ENCODE assay signal across 9 mouse cellular contexts in the genomic region with DNA sequence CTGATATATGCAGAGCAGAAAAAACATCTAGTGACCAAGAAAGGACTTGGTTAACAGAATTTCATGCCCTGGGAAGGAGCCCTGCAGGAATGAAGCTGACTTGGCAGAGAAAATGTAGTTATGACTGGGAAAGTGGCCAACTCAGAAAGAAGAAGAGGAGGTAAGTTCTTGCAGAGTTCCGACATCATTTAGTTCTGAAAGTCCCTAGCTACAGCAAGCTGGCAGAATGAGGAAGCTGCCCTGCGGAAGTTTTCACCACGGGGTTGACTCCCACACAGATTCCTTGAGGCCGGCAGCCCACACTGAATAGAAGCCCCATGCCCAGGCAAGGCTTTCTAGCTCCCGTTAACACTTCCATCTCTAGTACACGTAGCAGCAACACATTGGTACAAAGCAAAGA. TPM values are rescaled to one million over a fixed set of nuclear protein-coding genes. Genes with fewer than 3 reads are reported as not detected.
DNase-seq lines count a peak whose midpoint lies in the region; ATAC-seq and TF ChIP-seq lines count a peak whose summit lies in the region.
"Had no signal": no experiment of that assay in that cellular context is flagged by ENCODE, and none has a peak within 500 bp of the region (broad histone marks: within the 10 kb centered on the region; RNA-seq: fewer than 3 reads in every experiment).

No protein-coding gene starts in this region.

- H3K4me2 ChIP-seq in forebrain, embryonic 15.5 days (replicated peaks), result no peak overlapping the region
- H3K4me2 ChIP-seq: limb, embryonic 13.5 days had no signal

- H3K27ac ChIP-seq in layer of hippocampus, adult 2 months, result peak overlapping the region; percentile 28; the same call in 1 of the 2 replicates
- H3K27ac ChIP-seq in bone marrow macrophage, adult 2 months (ENCODE audit: insufficient read depth, low read depth, low read length), result peak overlapping the region; percentile 74
- no peak overlapping the region for H3K27ac ChIP-seq in heart, adult 2 months
- no peak overlapping the region for H3K27ac ChIP-seq in forebrain, embryonic 15.5 days (replicated peaks)
- H3K27ac ChIP-seq: limb, embryonic 13.5 days had no signal

- H3K4me1 ChIP-seq in bone marrow macrophage, adult 2 months (ENCODE audit: control insufficient read depth, insufficient read depth, low read length), result peaks cover 46% of the 10 kb centered on the region
- H3K4me1 ChIP-seq in heart, adult 2 months (ENCODE audit: control insufficient read depth, insufficient read depth, low read length), result peaks cover 9% of the 10 kb centered on the region
- peaks cover 20% of the 10 kb centered on the region for H3K4me1 ChIP-seq in forebrain, embryonic 15.5 days

- no peaks in the 10 kb centered on the region for H3K27me3 ChIP-seq in heart, adult 2 months (ENCODE audit: control insufficient read depth, insufficient read depth, low read length)
- no peaks in the 10 kb centered on the region for H3K27me3 ChIP-seq in forebrain, embryonic 15.5 days
- H3K27me3 ChIP-seq: limb, embryonic 13.5 days had no signal

- no peak overlapping the region; the same call in 1 of the 2 replicates for H3K9ac ChIP-seq in heart, adult 2 months (ENCODE audit: low read depth, low read length)
- no peak overlapping the region for H3K9ac ChIP-seq in forebrain, embryonic 15.5 days (replicated peaks)
- H3K9ac ChIP-seq: limb, embryonic 13.5 days had no signal

- peak in 1 of 2 experiments; percentile 20 for DNase-seq in layer of hippocampus, adult 2 months (ENCODE audit: low spot score in 2 of 2)
- DNase-seq in layer of hippocampus, postnatal 25 days (ENCODE audit: extremely low spot score in 1 of 2, low spot score in 1 of 2), result no peak
- DNase-seq in heart, adult 2 months, result peak; percentile 34 to 72
- peak; percentile 45 to 60 for DNase-seq in kidney, postnatal 36 days
- peak; percentile 42 to 62 for DNase-seq in lung, postnatal 4 days
- no peak for DNase-seq in embryo, embryonic 11 days

- TF ChIP-seq CTCF in layer of hippocampus, adult 2 months (conservative IDR thresholded peaks at IDR 0.05), result no peak
- TF ChIP-seq CTCF in bone marrow macrophage, adult 2 months (IDR thresholded peaks at IDR 0.05; ENCODE audit: low read depth, low read length), result no peak
- TF ChIP-seq CTCF in heart, adult 2 months (IDR thresholded peaks at IDR 0.05), result no peak

- WGBS in heart, adult 2 months, result 19% methylated on average over 6 of the region's 6 CpGs
- WGBS in forebrain, embryonic 15.5 days, result 76% methylated on average over 6 of the region's 6 CpGs

- intact Hi-C loops in heart, adult 2 months (cut with DNase I), result no loop called here

- no peak for TF ChIP-seq EP300 in heart, adult 2 months (IDR thresholded peaks at IDR 0.05; ENCODE audit: insufficient read depth, low read depth, low read length)

- no peaks in the 10 kb centered on the region; the same call in none of the 2 replicates for H3K79me2 ChIP-seq in heart, adult 2 months (replicated peaks; ENCODE audit: control insufficient read depth, insufficient read depth, low read length)

- H3K9me3 ChIP-seq in forebrain, embryonic 15.5 days, result no peaks in the 10 kb centered on the region
- H3K9me3 ChIP-seq: limb, embryonic 13.5 days had no signal

- peak overlapping the region; percentile 15; the same call in 1 of the 2 replicates for H3K4me3 ChIP-seq in layer of hippocampus, adult 2 months
- H3K4me3 ChIP-seq in bone marrow macrophage, adult 2 months (ENCODE audit: insufficient read depth, low read length), result no peak overlapping the region
- H3K4me3 ChIP-seq in heart, adult 2 months, result peak overlapping the region; percentile 16; the same call in 1 of the 2 replicates
- no peak overlapping the region for H3K4me3 ChIP-seq in forebrain, embryonic 15.5 days
- H3K4me3 ChIP-seq: limb, embryonic 13.5 days had no signal

- TF ChIP-seq POLR2A in bone marrow macrophage, adult 2 months (IDR thresholded peaks at IDR 0.05; ENCODE audit: borderline replicate concordance, low read depth, low read length), result no peak
- no peak for TF ChIP-seq POLR2A in heart, adult 2 months (IDR thresholded peaks at IDR 0.05; ENCODE audit: insufficient read depth, low read depth, low read length)

- peaks cover 42% of the 10 kb centered on the region for H3K36me3 ChIP-seq in heart, adult 2 months (ENCODE audit: control insufficient read depth, insufficient read depth, low read length)
- H3K36me3 ChIP-seq in forebrain, embryonic 15.5 days, result peaks cover 6% of the 10 kb centered on the region; the same call in 1 of the 2 replicates

- ATAC-seq in forebrain, embryonic 15.5 days (replicated peaks), result no peak

RNA-seq across cellular contexts. Expression of gene Tmem168, which starts 6.3 kb away (rescaled TPM):
- 10 to 100 TPM; 14.2 to 16.9 TPM for total RNA-seq in layer of hippocampus, adult 2 months (2021)
- 10 to 100 TPM; 14.3 to 15.2 TPM for total RNA-seq in layer of hippocampus, postnatal 25 days (2021)
- polyA plus RNA-seq in bone marrow macrophage, adult 2 months (2012; ENCODE audit: insufficient read depth, insufficient read length, missing spikeins), result 42.9 and 44.0 TPM in 2 replicates
- total RNA-seq in heart, adult 2 months (2021), result 10 to 100 TPM; 15.6 to 18.3 TPM
- 5.5 and 11.5 TPM in 2 replicates for polyA plus RNA-seq in heart, adult 2 months (2012; rRNA removed)
- 26.7 and 28.2 TPM in 2 replicates for polyA plus RNA-seq in forebrain, embryonic 15.5 days (2015; fragmentation: Nextera tagmentation; extraction: Ambion mirVana)

Comparison
In these comparisons a context has a peak if more than half of its experiments do, and no peak if none do; other contexts are left out.
1. DNase-seq: peak in heart, adult 2 months (2 of 2), kidney, postnatal 36 days (2 of 2) and lung, postnatal 4 days (2 of 2); none in layer of hippocampus, postnatal 25 days (0 of 2) and embryo, embryonic 11 days (single experiment).
2. H3K27ac ChIP-seq: peak in layer of hippocampus, adult 2 months (single experiment) and bone marrow macrophage, adult 2 months (single experiment); none in heart, adult 2 months (single experiment) and forebrain, embryonic 15.5 days (single experiment).
3. H3K4me3 ChIP-seq: peak in layer of hippocampus, adult 2 months (single experiment) and heart, adult 2 months (single experiment); none in bone marrow macrophage, adult 2 months (single experiment) and forebrain, embryonic 15.5 days (single experiment).